Mouse (Mus musculus): Measurements from ENCODE around the gene Slc27a1.

DNA sequence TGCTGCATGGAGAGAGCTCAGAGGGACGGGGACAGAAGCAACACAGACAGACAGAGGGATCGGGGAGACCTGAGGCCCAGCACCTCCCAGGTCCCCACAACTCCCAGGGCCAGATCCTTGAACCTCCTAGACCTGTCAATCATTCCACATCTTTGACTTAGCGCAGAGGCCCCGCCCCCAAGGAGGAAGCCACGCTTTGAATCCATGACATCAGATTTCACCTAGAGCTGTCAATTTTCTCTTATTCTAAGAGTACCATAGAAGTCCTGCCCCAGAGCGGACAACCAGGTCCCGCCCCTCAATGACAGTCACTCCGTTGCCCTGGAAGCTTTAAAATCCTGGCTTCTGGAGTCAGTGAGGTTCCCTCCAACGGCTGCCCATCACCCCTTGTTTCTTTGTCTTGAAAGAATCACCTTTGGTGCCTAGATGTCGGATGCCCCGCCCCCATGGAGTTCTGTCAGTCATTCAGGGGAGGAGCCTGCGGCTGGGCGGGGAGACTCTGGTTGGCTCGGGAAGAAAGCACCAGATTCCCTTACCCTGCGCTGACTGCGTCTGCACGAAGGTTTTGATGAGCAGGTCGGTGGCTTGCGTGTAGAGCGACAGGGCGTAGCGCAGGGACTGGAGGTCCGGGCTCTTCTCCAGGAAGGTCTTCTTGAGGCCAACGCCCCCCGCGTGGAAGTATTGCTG lies 65.4 kb downstream of the Slc27a1 start:
- TF ChIP-seq CTCF (IDR thresholded peaks at IDR 0.05; ENCODE audit: control insufficient read depth, insufficient read depth, insufficient read length) (no peak), USF1 (IDR thresholded peaks at IDR 0.05; ENCODE audit: low read depth) (no peak), MAX (IDR thresholded peaks at IDR 0.05) (no peak), FOSL1 (IDR thresholded peaks at IDR 0.05; ENCODE audit: insufficient read depth, low read length, poor library complexity, severe bottlenecking) (no peak), MYOD1 (IDR thresholded peaks at IDR 0.05; ENCODE audit: control insufficient read depth, insufficient read length, low read depth) (no peak)

Measured in C2C12 (cell line).